Mouse (Mus musculus): ENCODE results near the gene Hspb2. TPM values are rescaled to one million over a fixed set of nuclear protein-coding genes. Genes with fewer than 3 reads are reported as not detected.
A peak's percentile ranks its signal among the peaks of the same experiment; 100 is the strongest.

The Hspb2 gene
- polyA plus RNA-seq, 1 experiment from 2014 or later, result 4.0 TPM

GRCm38 (mm10) chr9:50714188-50714587 is 38.0 kb downstream of the Hspb2 start:
- H3K9ac ChIP-seq (ENCODE audit: low read length), result no peak overlapping the region
- no peak overlapping the region for H3K4me3 ChIP-seq (ENCODE audit: low read depth, low read length)
- H3K27me3 ChIP-seq (replicated peaks; ENCODE audit: control insufficient read depth, insufficient read depth, low read length), result no peaks in the 10 kb centered on the region
- 43% methylated on average over 4 of the region's 4 CpGs for WGBS
- H3K4me1 ChIP-seq (replicated peaks; ENCODE audit: control insufficient read depth, insufficient read depth, low read length), result no peaks in the 10 kb centered on the region
- DNase-seq (ENCODE audit: low spot score), result no peak
- H3K9me3 ChIP-seq (ENCODE audit: control insufficient read depth, low read length), result no peaks in the 10 kb centered on the region
- no peak for ATAC-seq (replicated peaks; ENCODE audit: low FRiP score, low TSS enrichment, low read depth)
- no peak overlapping the region for H3K27ac ChIP-seq (ENCODE audit: low read depth)
- H3K36me3 ChIP-seq (ENCODE audit: control insufficient read depth, insufficient read depth, low read length), result no peaks in the 10 kb centered on the region
- no peak overlapping the region for H3K4me2 ChIP-seq (ENCODE audit: low read length)

- Histone ChIP-seq H3K27me3 (replicated peaks; ENCODE audit: control insufficient read depth, insufficient read depth, low read length) (no peaks in the 10 kb centered on the region), H3K4me1 (replicated peaks; ENCODE audit: control insufficient read depth, insufficient read depth, low read length) (no peaks in the 10 kb centered on the region), H3K9me3 (ENCODE audit: control insufficient read depth, low read length) (no peaks in the 10 kb centered on the region), H3K36me3 (ENCODE audit: control insufficient read depth, insufficient read depth, low read length) (no peaks in the 10 kb centered on the region), H3K4me2 (ENCODE audit: low read length) (no peak overlapping the region), H3K9ac (ENCODE audit: low read length) (no peak overlapping the region), H3K4me3 (ENCODE audit: low read depth, low read length) (no peak overlapping the region), H3K27ac (ENCODE audit: low read depth) (no peak overlapping the region)
- ATAC-seq (replicated peaks; ENCODE audit: low FRiP score, low TSS enrichment, low read depth) (no peak), DNase-seq (ENCODE audit: low spot score) (no peak)
- WGBS, result 84% methylated on average over 4 of the region's 4 CpGs
These were observed 40.8 kb downstream of the Hspb2 start for GRCm38 (mm10) chr9:50711337-50711736.

- Histone ChIP-seq H3K27me3 (replicated peaks; ENCODE audit: control insufficient read depth, insufficient read depth, low read length) (no peaks in the 10 kb centered on the region), H3K4me3 (ENCODE audit: low read depth, low read length) (no peak overlapping the region), H3K9me3 (ENCODE audit: control insufficient read depth, low read length) (no peaks in the 10 kb centered on the region), H3K4me1 (replicated peaks; ENCODE audit: control insufficient read depth, insufficient read depth, low read length) (no peaks in the 10 kb centered on the region), H3K27ac (ENCODE audit: low read depth) (no peak overlapping the region), H3K4me2 (ENCODE audit: low read length) (no peak overlapping the region), H3K9ac (ENCODE audit: low read length) (no peak overlapping the region), H3K36me3 (ENCODE audit: control insufficient read depth, insufficient read depth, low read length) (no peaks in the 10 kb centered on the region)
- DNase-seq (ENCODE audit: low spot score) (peak; percentile 55), ATAC-seq (replicated peaks; ENCODE audit: low FRiP score, low TSS enrichment, low read depth) (no peak)
- WGBS, result 31% methylated on average over 2 of the region's 2 CpGs
These were observed 43.0 kb downstream of the Hspb2 start for GRCm38 (mm10) chr9:50709108-50709507.

- no peak overlapping the region for H3K4me2 ChIP-seq (ENCODE audit: low read length)
- ATAC-seq (replicated peaks; ENCODE audit: low FRiP score, low TSS enrichment, low read depth), result no peak
- H3K4me3 ChIP-seq (ENCODE audit: low read depth, low read length), result no peak overlapping the region
- no peak overlapping the region for H3K9ac ChIP-seq (ENCODE audit: low read length)
- no peaks in the 10 kb centered on the region for H3K4me1 ChIP-seq (replicated peaks; ENCODE audit: control insufficient read depth, insufficient read depth, low read length)
- no peaks in the 10 kb centered on the region for H3K9me3 ChIP-seq (ENCODE audit: control insufficient read depth, low read length)
- 63% methylated on average over 6 of the region's 6 CpGs for WGBS
- H3K27ac ChIP-seq (ENCODE audit: low read depth), result no peak overlapping the region
- no peaks in the 10 kb centered on the region; the same call in 1 of the 2 replicates for H3K27me3 ChIP-seq (replicated peaks; ENCODE audit: control insufficient read depth, insufficient read depth, low read length)
- DNase-seq (ENCODE audit: low spot score), result no peak
- no peaks in the 10 kb centered on the region for H3K36me3 ChIP-seq (ENCODE audit: control insufficient read depth, insufficient read depth, low read length)
These were observed 47.2 kb downstream of the Hspb2 start for GRCm38 (mm10) chr9:50704907-50705306.

Other genes starting within 250 kb of the Hspb2 start
- 82.3 and 85.6 TPM in 2 replicates for gene Pts, start 223.6 kb downstream of the Hspb2 start, polyA plus RNA-seq (2014; fragmentation: Nextera tagmentation; extraction: Ambion mirVana)
- gene Il18, start 197.5 kb downstream of the Hspb2 start, polyA plus RNA-seq (2014; fragmentation: Nextera tagmentation; extraction: Ambion mirVana), result 13.4 and 13.5 TPM in 2 replicates
- 0.32 and 0.41 TPM in 2 replicates for gene Bco2, start 197.2 kb downstream of the Hspb2 start, polyA plus RNA-seq (2014; fragmentation: Nextera tagmentation; extraction: Ambion mirVana)
- not detected in 2 replicates for gene Tex12, start 191.0 kb downstream of the Hspb2 start, polyA plus RNA-seq (2014; fragmentation: Nextera tagmentation; extraction: Ambion mirVana)
- gene Sdhd, start 148.5 kb downstream of the Hspb2 start, polyA plus RNA-seq (2014; fragmentation: Nextera tagmentation; extraction: Ambion mirVana), result 407 and 414 TPM in 2 replicates
- gene Timm8b, start 148.4 kb downstream of the Hspb2 start, polyA plus RNA-seq (2014; fragmentation: Nextera tagmentation; extraction: Ambion mirVana), result 297 and 341 TPM in 2 replicates
- gene Pih1d2, start 135.0 kb downstream of the Hspb2 start, polyA plus RNA-seq (2014; fragmentation: Nextera tagmentation; extraction: Ambion mirVana), result 2.3 and 3.8 TPM in 2 replicates
- 20.7 and 24.7 TPM in 2 replicates for gene Nkapd1, start 134.9 kb downstream of the Hspb2 start, polyA plus RNA-seq (2014; fragmentation: Nextera tagmentation; extraction: Ambion mirVana)
- 52.9 and 60.9 TPM in 2 replicates for gene Dlat, start 92.6 kb downstream of the Hspb2 start, polyA plus RNA-seq (2014; fragmentation: Nextera tagmentation; extraction: Ambion mirVana)
- 7.7 and 8.6 TPM in 2 replicates for gene Dixdc1, start 12.8 kb downstream of the Hspb2 start, polyA plus RNA-seq (2014; fragmentation: Nextera tagmentation; extraction: Ambion mirVana)
- 10.3 and 12.7 TPM in 2 replicates for gene 2310030G06Rik, start 5.8 kb downstream of the Hspb2 start, polyA plus RNA-seq (2014; fragmentation: Nextera tagmentation; extraction: Ambion mirVana)
- gene Cryab, start 1.0 kb downstream of the Hspb2 start, polyA plus RNA-seq (2014; fragmentation: Nextera tagmentation; extraction: Ambion mirVana), result 41.5 and 44.4 TPM in 2 replicates
- 13.5 and 15.4 TPM in 2 replicates for gene Fdxacb1, start 15.9 kb upstream of the Hspb2 start, polyA plus RNA-seq (2014; fragmentation: Nextera tagmentation; extraction: Ambion mirVana)
- 44.6 and 48.7 TPM in 2 replicates for gene Alg9, start 22.7 kb upstream of the Hspb2 start, polyA plus RNA-seq (2014; fragmentation: Nextera tagmentation; extraction: Ambion mirVana)
- 31.8 and 32.0 TPM in 2 replicates for gene 1110032A03Rik, start 23.2 kb upstream of the Hspb2 start, polyA plus RNA-seq (2014; fragmentation: Nextera tagmentation; extraction: Ambion mirVana)
- 73.9 and 80.8 TPM in 2 replicates for gene Ppp2r1b, start 92.9 kb upstream of the Hspb2 start, polyA plus RNA-seq (2014; fragmentation: Nextera tagmentation; extraction: Ambion mirVana)